Mouse (Mus musculus): ENCODE measurements around the gene Arid5b. TPM values are rescaled to one million over a fixed set of nuclear protein-coding genes. Genes with fewer than 3 reads are reported as not detected.

Arid5b gene
- polyA plus RNA-seq, 1 experiment from 2014 or later = 27.5 TPM

DNA sequence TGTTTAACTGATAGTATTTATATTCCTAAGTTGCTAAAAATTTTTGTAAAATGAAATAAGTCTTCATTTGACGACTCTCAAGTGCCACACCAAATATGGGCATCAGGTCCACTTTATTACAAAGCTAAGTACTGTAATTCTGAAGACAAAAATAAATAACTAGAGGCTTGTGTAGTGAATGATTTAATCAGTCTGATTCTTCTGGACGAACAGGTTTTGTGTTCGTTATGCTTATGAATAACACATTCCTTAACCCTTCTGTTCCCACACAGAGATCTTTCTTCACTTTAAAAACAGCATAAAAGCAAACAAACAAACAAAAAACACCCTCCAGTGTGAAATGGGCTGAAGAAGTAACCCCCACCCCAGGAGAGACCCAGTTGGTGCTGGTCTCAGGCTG, 40.4 kb downstream of the Arid5b start:
- Histone ChIP-seq H3K4me2 (ENCODE audit: low read depth, low read length) (no peak overlapping the region), H3K9me3 (replicated peaks; ENCODE audit: control insufficient read depth, low read length) (no peaks in the 10 kb centered on the region), H3K36me3 (replicated peaks; ENCODE audit: control insufficient read depth, insufficient read depth, low read depth, low read length) (peaks cover 2% of the 10 kb centered on the region), H3K27me3 (ENCODE audit: control insufficient read depth, insufficient read depth, low read length) (no peaks in the 10 kb centered on the region), H3K9ac (replicated peaks; ENCODE audit: low read length) (no peak overlapping the region), H3K27ac (replicated peaks; ENCODE audit: low read depth, low read length) (no peak overlapping the region), H3K4me1 (ENCODE audit: control insufficient read depth, insufficient read depth, low read length) (no peaks in the 10 kb centered on the region), H3K4me3 (ENCODE audit: low read depth, low read length) (no peak overlapping the region)
- no peak for ATAC-seq (replicated peaks; ENCODE audit: insufficient number of reproducible peaks, low FRiP score, low TSS enrichment, low read depth)
- WGBS = 53% methylated on average over 3 of the region's 3 CpGs
- no peak for DNase-seq (ENCODE audit: low spot score)

DNA sequence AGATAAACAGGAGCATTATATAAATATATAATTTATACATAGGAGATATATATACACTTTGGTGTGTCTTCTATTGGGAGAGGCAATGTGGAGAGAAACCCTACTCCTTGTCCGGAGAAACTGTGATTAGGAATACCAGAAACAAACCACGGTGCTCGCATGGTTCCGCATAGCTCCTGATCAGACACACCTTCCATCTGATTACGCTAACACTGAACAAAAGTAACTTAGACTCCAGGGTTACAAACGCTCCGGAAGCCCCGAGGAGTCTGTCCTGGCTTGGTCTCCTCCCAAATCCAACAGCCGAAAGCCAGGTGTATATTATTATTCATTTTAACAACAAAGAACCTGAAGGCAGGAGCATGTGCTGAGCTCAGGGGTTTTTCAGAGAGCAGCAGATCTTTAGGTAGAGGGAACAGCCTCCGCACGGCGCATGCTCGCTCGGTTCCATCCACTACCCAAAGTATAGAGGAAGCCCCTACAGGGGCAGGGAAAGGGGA, 41.5 kb downstream of the Arid5b start:
- DNase-seq (ENCODE audit: low spot score) (no peak), ATAC-seq (replicated peaks; ENCODE audit: insufficient number of reproducible peaks, low FRiP score, low TSS enrichment, low read depth) (no peak)
- H3K36me3 ChIP-seq (replicated peaks; ENCODE audit: control insufficient read depth, insufficient read depth, low read depth, low read length) = no peaks in the 10 kb centered on the region; the same call in none of the 2 replicates
- no peak overlapping the region for H3K27ac ChIP-seq (replicated peaks; ENCODE audit: low read depth, low read length)
- 85% methylated on average over 14 of the region's 14 CpGs for WGBS
- no peak overlapping the region for H3K9ac ChIP-seq (replicated peaks; ENCODE audit: low read length)
- H3K4me1 ChIP-seq (ENCODE audit: control insufficient read depth, insufficient read depth, low read length) = no peaks in the 10 kb centered on the region
- no peaks in the 10 kb centered on the region for H3K9me3 ChIP-seq (replicated peaks; ENCODE audit: control insufficient read depth, low read length)
- H3K4me3 ChIP-seq (ENCODE audit: low read depth, low read length) = no peak overlapping the region
- no peaks in the 10 kb centered on the region for H3K27me3 ChIP-seq (ENCODE audit: control insufficient read depth, insufficient read depth, low read length)
- H3K4me2 ChIP-seq (ENCODE audit: low read depth, low read length) = no peak overlapping the region

DNA sequence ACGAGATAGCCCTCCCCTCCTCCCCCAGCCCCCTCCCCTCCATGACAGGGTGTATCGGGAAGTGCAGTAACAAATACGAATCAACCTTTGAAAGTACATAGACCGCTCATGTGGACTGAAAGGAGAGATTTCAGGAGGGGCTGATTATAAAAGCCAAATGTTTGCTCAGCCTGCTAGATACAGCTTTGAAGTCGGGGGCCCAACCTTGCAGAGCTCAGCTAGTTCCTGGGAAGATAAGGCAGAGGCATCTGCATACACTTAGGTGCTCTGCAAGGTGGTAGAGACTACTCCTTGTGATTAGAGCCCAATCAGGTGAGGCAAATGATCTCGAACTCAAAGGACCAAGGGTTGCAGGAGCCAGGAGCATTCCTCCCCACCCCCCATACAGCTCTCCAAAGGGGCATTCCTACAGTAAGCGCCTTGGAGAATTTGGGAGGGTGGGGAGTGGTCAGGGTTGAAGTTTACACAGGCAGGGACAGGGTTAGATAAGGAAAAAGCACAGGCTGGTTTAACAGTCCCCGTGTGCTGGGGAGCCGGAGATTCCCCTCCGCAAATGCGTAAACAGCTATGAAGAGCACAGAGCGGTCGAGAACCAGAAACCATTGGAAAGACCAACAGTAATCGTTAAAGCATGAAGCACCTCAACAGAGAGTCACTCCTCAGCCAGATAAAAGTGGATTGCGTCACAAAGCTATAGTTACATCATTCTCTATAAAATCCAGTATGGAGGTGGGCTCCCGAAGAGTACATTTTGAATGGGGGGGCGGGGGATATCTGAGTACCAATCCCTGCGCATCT, 47.0 kb downstream of the Arid5b start:
- H3K9ac ChIP-seq (replicated peaks; ENCODE audit: low read length) = no peak overlapping the region
- no peaks in the 10 kb centered on the region for H3K27me3 ChIP-seq (ENCODE audit: control insufficient read depth, insufficient read depth, low read length)
- DNase-seq (ENCODE audit: low spot score) = no peak
- 68% methylated on average over 18 of the region's 18 CpGs for WGBS
- no peak overlapping the region for H3K4me2 ChIP-seq (ENCODE audit: low read depth, low read length)
- no peaks in the 10 kb centered on the region for H3K4me1 ChIP-seq (ENCODE audit: control insufficient read depth, insufficient read depth, low read length)
- no peak overlapping the region for H3K27ac ChIP-seq (replicated peaks; ENCODE audit: low read depth, low read length)
- no peaks in the 10 kb centered on the region for H3K9me3 ChIP-seq (replicated peaks; ENCODE audit: control insufficient read depth, low read length)
- H3K4me3 ChIP-seq (ENCODE audit: low read depth, low read length) = no peak overlapping the region
- ATAC-seq (replicated peaks; ENCODE audit: insufficient number of reproducible peaks, low FRiP score, low TSS enrichment, low read depth) = no peak
- no peaks in the 10 kb centered on the region; the same call in 1 of the 2 replicates for H3K36me3 ChIP-seq (replicated peaks; ENCODE audit: control insufficient read depth, insufficient read depth, low read depth, low read length)

DNA sequence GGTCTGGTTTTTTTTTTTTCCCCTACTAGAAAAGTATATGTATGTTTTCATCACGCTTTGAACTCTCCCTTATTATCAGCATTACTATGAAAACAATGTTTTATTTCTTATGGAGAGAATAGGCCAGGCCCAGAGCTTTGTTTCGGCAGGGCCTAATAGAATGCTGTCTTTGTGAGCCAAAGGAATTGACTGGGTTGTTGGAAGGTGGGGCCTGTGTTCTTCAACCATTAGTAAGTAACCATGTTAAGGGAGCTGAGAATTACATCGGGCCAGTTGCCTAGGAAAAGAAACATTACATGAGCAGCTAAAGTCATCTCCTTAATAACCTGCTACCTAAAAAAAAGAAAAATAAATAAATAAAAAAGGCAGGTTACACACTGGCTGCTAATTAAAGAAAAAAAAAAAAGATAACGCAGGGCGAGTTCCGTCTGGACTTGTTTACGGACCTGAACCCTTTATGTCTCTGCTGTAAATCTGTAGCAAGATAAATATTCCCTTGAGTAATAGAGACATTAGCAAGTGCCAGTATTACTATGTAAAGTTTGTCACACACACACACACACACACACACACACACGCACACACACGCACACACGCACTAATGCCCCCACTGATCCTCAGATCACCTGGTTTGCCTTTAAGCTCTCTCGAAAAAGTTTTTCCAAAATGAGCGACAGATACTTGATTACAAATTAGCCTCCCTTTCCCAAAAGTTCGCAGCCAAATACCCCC, 47.7 kb downstream of the Arid5b start:
- H3K4me1 ChIP-seq (ENCODE audit: control insufficient read depth, insufficient read depth, low read length) = no peaks in the 10 kb centered on the region
- 69% methylated on average over 13 of the region's 13 CpGs for WGBS
- no peaks in the 10 kb centered on the region; the same call in 1 of the 2 replicates for H3K36me3 ChIP-seq (replicated peaks; ENCODE audit: control insufficient read depth, insufficient read depth, low read depth, low read length)
- no peak for DNase-seq (ENCODE audit: low spot score)
- ATAC-seq (replicated peaks; ENCODE audit: insufficient number of reproducible peaks, low FRiP score, low TSS enrichment, low read depth) = no peak
- no peak overlapping the region for H3K27ac ChIP-seq (replicated peaks; ENCODE audit: low read depth, low read length)
- H3K9me3 ChIP-seq (replicated peaks; ENCODE audit: control insufficient read depth, low read length) = no peaks in the 10 kb centered on the region
- no peak overlapping the region for H3K4me3 ChIP-seq (ENCODE audit: low read depth, low read length)
- no peak overlapping the region for H3K9ac ChIP-seq (replicated peaks; ENCODE audit: low read length)
- H3K27me3 ChIP-seq (ENCODE audit: control insufficient read depth, insufficient read depth, low read length) = no peaks in the 10 kb centered on the region
- no peak overlapping the region for H3K4me2 ChIP-seq (ENCODE audit: low read depth, low read length)

DNA sequence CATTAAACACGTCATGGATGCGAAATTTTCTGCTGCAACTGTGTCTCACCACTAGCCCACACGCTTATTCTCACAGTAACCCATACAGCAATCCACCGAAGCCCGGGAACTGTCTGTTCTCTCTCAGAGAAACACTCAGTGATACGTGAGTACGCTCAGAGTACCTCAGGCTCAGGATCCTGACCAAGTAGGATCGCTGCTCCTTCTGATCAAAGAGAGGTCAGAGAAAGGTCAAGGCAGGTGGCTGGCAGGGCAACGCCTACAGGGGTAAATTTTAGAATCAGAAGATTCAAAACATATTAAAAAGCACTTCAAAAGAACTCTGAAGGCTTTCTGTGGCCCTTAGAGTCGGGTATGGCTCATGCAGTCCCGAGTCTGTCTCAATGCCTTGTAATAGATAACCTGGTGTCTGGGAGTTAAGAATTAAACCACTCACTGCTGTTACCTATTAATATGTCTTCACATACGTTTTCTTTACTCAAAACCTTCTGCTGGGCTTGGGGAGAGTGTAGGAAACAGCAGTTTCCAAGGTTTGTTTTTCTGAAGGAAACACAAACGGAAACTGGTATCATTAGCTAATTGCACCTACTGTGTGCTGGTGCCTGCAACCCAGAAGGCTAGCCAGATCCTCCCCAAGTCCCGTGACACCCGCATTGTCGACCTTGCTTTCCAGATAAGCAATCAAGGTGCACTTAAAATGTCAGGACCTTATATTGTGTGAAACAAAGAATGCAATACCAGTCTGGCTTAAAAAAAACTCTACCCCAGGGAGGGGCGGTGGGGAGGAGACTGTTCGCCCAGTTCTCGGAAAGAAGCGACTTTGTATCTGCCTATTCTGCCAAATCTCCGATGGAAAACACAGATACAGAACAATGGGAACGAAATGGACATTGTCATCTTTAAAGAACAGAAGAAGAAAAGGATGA, 48.6 kb downstream of the Arid5b start:
- ATAC-seq (replicated peaks; ENCODE audit: insufficient number of reproducible peaks, low FRiP score, low TSS enrichment, low read depth) (no peak), DNase-seq (ENCODE audit: low spot score) (no peak)
- Histone ChIP-seq H3K9me3 (replicated peaks; ENCODE audit: control insufficient read depth, low read length) (no peaks in the 10 kb centered on the region), H3K4me2 (ENCODE audit: low read depth, low read length) (no peak overlapping the region), H3K4me3 (ENCODE audit: low read depth, low read length) (no peak overlapping the region), H3K27me3 (ENCODE audit: control insufficient read depth, insufficient read depth, low read length) (no peaks in the 10 kb centered on the region), H3K27ac (replicated peaks; ENCODE audit: low read depth, low read length) (no peak overlapping the region), H3K4me1 (ENCODE audit: control insufficient read depth, insufficient read depth, low read length) (no peaks in the 10 kb centered on the region), H3K9ac (replicated peaks; ENCODE audit: low read length) (no peak overlapping the region), H3K36me3 (replicated peaks; ENCODE audit: control insufficient read depth, insufficient read depth, low read depth, low read length) (no peaks in the 10 kb centered on the region; the same call in 1 of the 2 replicates)
- 71% methylated on average over 22 of the region's 22 CpGs for WGBS

DNA sequence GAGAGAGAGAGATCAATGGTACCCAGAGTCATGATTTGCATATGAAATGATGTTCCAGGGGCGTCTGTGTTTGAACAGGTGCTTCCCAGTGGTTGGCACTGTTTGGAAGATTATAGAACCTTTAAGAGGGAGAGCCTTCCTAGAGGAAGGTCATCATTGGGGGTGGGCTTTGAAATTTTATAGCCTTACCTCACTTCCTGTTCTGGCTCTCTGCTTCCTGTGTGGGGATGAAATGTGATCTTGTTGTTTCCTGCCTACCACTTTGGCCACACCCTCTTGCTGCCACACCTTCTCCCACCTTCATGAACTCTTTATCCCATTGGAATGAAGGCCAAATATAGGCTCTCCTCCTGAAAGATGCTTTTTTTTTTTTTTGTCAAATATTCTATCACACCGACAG, 55.9 kb downstream of the Arid5b start:
- no peak for DNase-seq (ENCODE audit: low spot score)
- Histone ChIP-seq H3K27me3 (ENCODE audit: control insufficient read depth, insufficient read depth, low read length) (no peaks in the 10 kb centered on the region), H3K4me3 (ENCODE audit: low read depth, low read length) (no peak overlapping the region), H3K4me1 (ENCODE audit: control insufficient read depth, insufficient read depth, low read length) (no peaks in the 10 kb centered on the region), H3K36me3 (replicated peaks; ENCODE audit: control insufficient read depth, insufficient read depth, low read depth, low read length) (no peaks in the 10 kb centered on the region), H3K9ac (replicated peaks; ENCODE audit: low read length) (no peak overlapping the region), H3K9me3 (replicated peaks; ENCODE audit: control insufficient read depth, low read length) (no peaks in the 10 kb centered on the region), H3K4me2 (ENCODE audit: low read depth, low read length) (no peak overlapping the region), H3K27ac (replicated peaks; ENCODE audit: low read depth, low read length) (no peak overlapping the region)
- 91% methylated on average over 2 of the region's 2 CpGs for WGBS
- ATAC-seq (replicated peaks; ENCODE audit: insufficient number of reproducible peaks, low FRiP score, low TSS enrichment, low read depth) = no peak

DNA sequence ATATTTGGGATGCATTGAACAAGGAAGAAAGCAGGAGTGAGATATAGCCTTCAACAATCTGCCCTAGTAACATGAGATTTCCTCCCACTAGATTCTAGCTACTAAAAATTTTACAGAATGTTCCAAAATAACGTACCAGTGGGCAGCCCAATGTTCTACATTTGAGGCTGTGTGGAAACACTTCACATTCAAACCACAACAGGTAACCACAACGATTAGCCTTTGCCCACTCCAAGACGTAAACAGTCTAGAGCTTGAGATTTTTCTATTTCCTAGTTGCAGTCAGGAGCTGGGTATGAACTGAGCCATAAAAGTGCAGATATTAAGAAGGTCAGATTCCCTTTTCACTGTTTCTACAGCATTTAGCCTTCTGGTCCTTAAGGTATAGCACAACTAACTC, 56.5 kb downstream of the Arid5b start:
- no peaks in the 10 kb centered on the region for H3K4me1 ChIP-seq (ENCODE audit: control insufficient read depth, insufficient read depth, low read length)
- 94% methylated on average over 3 of the region's 3 CpGs for WGBS
- no peak for ATAC-seq (replicated peaks; ENCODE audit: insufficient number of reproducible peaks, low FRiP score, low TSS enrichment, low read depth)
- no peaks in the 10 kb centered on the region; the same call in 1 of the 2 replicates for H3K9me3 ChIP-seq (replicated peaks; ENCODE audit: control insufficient read depth, low read length)
- H3K9ac ChIP-seq (replicated peaks; ENCODE audit: low read length) = no peak overlapping the region
- H3K36me3 ChIP-seq (replicated peaks; ENCODE audit: control insufficient read depth, insufficient read depth, low read depth, low read length) = no peaks in the 10 kb centered on the region; the same call in 1 of the 2 replicates
- no peak overlapping the region for H3K4me3 ChIP-seq (ENCODE audit: low read depth, low read length)
- no peaks in the 10 kb centered on the region for H3K27me3 ChIP-seq (ENCODE audit: control insufficient read depth, insufficient read depth, low read length)
- DNase-seq (ENCODE audit: low spot score) = no peak
- H3K27ac ChIP-seq (replicated peaks; ENCODE audit: low read depth, low read length) = no peak overlapping the region
- no peak overlapping the region for H3K4me2 ChIP-seq (ENCODE audit: low read depth, low read length)

All from embryonic facial prominence, embryonic 11.5 days (tissue).